Mouse (Mus musculus) liver, adult 2 months (tissue): Measurements from ENCODE around the gene Eps8. TPM values are rescaled to one million over a fixed set of nuclear protein-coding genes. Genes with fewer than 3 reads are reported as not detected.
A peak's percentile ranks its signal among the peaks of the same experiment; 100 is the strongest.

Experiments
- DNase-seq: peaks from one replicate; pipeline ENCODE4 v3.0.0-alpha.2; 2011; ENCODE audit warnings: low read depth, low spot score; ENCODE audit errors: extremely low read depth
- H3K27ac ChIP-seq: fragments of 200-500 bp; replicated peaks from 2 replicates; pipeline ENCODE4 v1.5.1; 2012; ENCODE audit warnings: low read depth, mild to moderate bottlenecking, control low read depth, inconsistent platforms, low read length; ENCODE audit not compliant: insufficient read depth
- H3K27me3 ChIP-seq: fragments of 200-500 bp; 2 replicates; pipeline ENCODE4 v1.6.1; 2012; ENCODE audit warnings: mild to moderate bottlenecking, moderate library complexity, low read length, inconsistent platforms; ENCODE audit not compliant: control insufficient read depth, insufficient read depth
- H3K36me3 ChIP-seq: fragments of 200-500 bp; 2 replicates; pipeline ENCODE4 v1.6.1; 2012; ENCODE audit warnings: low read length, inconsistent platforms; ENCODE audit not compliant: control insufficient read depth, insufficient read depth
- H3K4me1 ChIP-seq: fragments of 200-500 bp; 2 replicates; pipeline ENCODE4 v1.6.1; 2011; ENCODE audit warnings: low read length; ENCODE audit not compliant: control insufficient read depth, insufficient read depth
- H3K4me3 ChIP-seq: fragments of 200-500 bp; 2 replicates; pipeline ENCODE4 v1.5.1; 2011; ENCODE audit warnings: low read depth, mild to moderate bottlenecking, control low read depth, low read length, moderate library complexity; ENCODE audit not compliant: insufficient read depth
- H3K79me2 ChIP-seq: fragments of 200-500 bp; 2 replicates; pipeline ENCODE4 v1.6.1; 2012; ENCODE audit warnings: inconsistent platforms, mild to moderate bottlenecking, low read length, moderate library complexity; ENCODE audit not compliant: control insufficient read depth, insufficient read depth
- H3K9ac ChIP-seq: fragments of 200-500 bp; 2 replicates; pipeline ENCODE4 v1.6.1; 2012; ENCODE audit warnings: low read depth, mild to moderate bottlenecking, control low read depth, inconsistent platforms, low read length
- CTCF ChIP-seq: fragments of 200-500 bp; IDR thresholded peaks from 2 replicates; pipeline ENCODE4 v1.5.1; 2011; ENCODE audit warnings: low read depth, low read length, control low read depth
- POLR2A ChIP-seq: fragments of 200-500 bp; IDR thresholded peaks from 2 replicates; pipeline ENCODE4 v1.6.1; 2011; ENCODE audit warnings: low read length, control low read depth; ENCODE audit not compliant: insufficient read depth; ENCODE audit errors: extremely low read depth
- WGBS: fragments of 180-500 bp; shearing (Covaris S2); methylation state at CpG from one replicate; pipeline ENCODE4 v1.1.7; 2018; 5-methylcytosine and 5-hydroxymethylcytosine counted together
- polyA plus RNA-seq: library from polyadenylated mRNA; depleted of rRNA; stranded (reverse); fragments of >200 nt; gene quantifications from 2 replicates; pipeline ENCODE4 v1.2.3, GENCODE M21; 2012
- total RNA-seq: library from RNA; depleted of rRNA; stranded (reverse); fragments of >200 nt; gene quantifications from 2 replicates; pipeline ENCODE4 v1.2.3, GENCODE M21; 2014

The Eps8 gene
- total and polyA plus RNA-seq, 2 experiments, result 0.89 to 2.2 TPM

DNA sequence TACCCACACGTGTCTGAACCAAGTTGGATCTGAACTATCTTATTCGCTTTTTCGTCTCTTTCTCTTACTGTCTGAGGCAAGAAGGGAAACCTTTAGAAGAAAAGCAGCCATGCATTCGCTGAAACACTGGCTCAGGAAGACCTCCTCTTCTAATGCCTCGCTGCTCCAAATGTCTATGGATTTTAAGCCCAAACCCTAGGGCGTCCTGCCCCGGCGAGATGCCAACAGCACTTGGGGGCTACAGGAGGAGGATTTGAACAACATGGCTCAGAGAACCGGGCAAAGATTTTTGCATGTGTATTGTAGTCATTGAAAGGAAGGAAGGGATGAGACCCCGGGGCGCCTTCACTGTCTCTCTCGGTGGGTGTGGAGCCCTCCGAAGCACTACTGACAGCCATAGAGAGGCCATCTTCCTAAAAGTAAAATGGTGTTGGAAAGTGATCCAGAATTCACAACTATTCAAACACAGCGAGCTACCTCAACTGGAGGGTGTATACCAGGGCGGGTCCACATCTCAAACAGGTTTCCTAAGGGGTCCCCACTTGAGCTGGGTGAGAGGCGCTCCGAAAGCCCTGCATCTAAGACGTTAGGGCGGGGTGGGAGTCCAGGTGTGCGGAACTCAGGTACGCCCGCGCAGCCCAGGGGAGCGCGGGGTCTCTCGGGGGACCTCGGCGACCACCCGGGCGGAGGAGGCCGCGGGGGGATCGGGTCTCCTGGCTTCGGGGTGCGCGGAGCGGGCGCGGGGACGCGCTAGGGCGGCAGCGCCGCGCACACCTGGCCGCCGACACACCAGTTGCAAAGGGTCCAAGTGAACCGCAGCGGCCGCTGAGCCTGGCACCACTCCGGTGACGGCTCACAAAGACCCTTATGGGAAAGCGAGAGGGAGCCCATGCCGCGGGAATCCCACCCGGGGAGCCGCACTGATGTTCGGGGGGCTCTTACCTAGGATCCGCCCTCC is 6.3 kb downstream of the Eps8 start:
- Histone ChIP-seq H3K36me3 (no peaks in the 10 kb centered on the region), H3K27me3 (peaks cover 12% of the 10 kb centered on the region), H3K79me2 (no peaks in the 10 kb centered on the region), H3K4me3 (peak overlapping the region; percentile 69), H3K9ac (peak overlapping the region; percentile 74), H3K27ac (peak overlapping the region; percentile 21; the same call in 1 of the 2 replicates), H3K4me1 (no peaks in the 10 kb centered on the region)
- no peak for TF ChIP-seq POLR2A
- TF ChIP-seq CTCF, result no peak
- no peak for DNase-seq
- 3% methylated on average over 59 of the region's 59 CpGs for WGBS

DNA sequence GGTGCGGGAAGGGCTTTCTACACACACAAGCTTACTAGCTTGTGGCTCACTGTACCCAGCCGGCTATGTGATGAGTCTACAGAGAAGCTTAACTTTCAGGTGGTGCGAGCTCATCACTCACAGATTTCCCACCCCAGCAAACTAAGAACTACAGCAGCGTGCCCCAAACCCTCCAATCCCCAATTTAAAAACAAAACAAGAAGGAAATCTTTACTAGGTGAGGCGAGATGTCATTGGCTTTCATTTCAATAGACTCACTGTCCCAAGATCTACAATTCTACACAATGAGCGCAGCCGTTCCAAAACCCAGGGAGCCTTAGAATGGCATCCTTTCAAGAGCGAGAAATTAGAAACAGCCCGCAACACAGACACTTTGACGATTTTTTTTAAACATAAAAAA is 7.0 kb downstream of the Eps8 start:
- Histone ChIP-seq H3K4me3 (no peak overlapping the region), H3K27me3 (peaks cover 12% of the 10 kb centered on the region), H3K79me2 (no peaks in the 10 kb centered on the region), H3K4me1 (no peaks in the 10 kb centered on the region), H3K27ac (no peak overlapping the region; the same call in 1 of the 2 replicates), H3K36me3 (no peaks in the 10 kb centered on the region), H3K9ac (no peak overlapping the region)
- TF ChIP-seq CTCF, result no peak
- TF ChIP-seq POLR2A, result no peak
- 35% methylated on average over 10 of the region's 10 CpGs for WGBS
- DNase-seq, result no peak

DNA sequence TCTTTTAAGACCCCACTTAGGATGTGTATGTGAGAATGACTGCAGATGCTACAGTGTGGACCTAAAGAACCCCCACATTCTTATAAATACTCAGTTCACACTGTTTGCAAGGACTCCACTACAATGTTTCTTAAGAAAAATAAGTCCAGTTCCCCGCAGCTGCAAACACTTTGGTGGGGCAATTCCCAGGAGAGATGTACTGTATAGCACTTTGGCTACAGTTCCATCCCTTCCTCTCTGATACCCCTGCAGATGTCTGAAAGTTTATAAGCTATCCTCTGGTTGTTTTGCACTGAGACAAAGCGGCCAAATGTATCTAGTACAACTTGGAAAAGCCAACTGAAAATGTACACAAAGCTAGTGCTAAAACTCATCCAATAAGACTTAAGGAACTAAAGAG is 8.0 kb downstream of the Eps8 start:
- TF ChIP-seq POLR2A (no peak), CTCF (no peak)
- H3K27me3 ChIP-seq, result peaks cover 12% of the 10 kb centered on the region
- no peaks in the 10 kb centered on the region for H3K4me1 ChIP-seq
- no peaks in the 10 kb centered on the region for H3K79me2 ChIP-seq
- H3K27ac ChIP-seq, result no peak overlapping the region
- no peak for DNase-seq
- no peak overlapping the region for H3K9ac ChIP-seq
- 73% methylated on average over 2 of the region's 2 CpGs for WGBS
- no peaks in the 10 kb centered on the region for H3K36me3 ChIP-seq
- H3K4me3 ChIP-seq, result no peak overlapping the region

DNA sequence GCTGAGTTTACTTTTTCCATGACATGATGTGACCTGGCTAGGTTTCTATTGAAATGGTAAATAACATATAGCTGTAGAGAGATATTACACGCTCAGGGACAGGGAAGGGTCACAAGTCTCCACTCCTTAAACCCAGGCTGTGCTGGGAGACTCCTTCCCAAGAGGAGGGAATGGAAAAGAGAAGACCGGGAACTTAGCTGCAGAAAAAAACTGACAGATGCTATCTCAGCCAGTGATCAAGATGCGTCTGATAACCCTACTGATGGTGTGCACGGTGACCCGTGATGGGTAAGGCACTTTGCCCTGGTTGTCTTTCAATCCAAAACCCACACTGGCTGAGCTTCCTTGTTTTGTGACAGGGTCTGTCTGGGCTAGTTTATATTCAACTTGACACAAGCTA is 9.8 kb downstream of the Eps8 start:
- Histone ChIP-seq H3K4me1 (no peaks in the 10 kb centered on the region), H3K79me2 (no peaks in the 10 kb centered on the region), H3K27ac (no peak overlapping the region), H3K9ac (no peak overlapping the region), H3K36me3 (no peaks in the 10 kb centered on the region), H3K4me3 (no peak overlapping the region), H3K27me3 (peaks cover 12% of the 10 kb centered on the region)
- no peak for DNase-seq
- 76% methylated on average over 5 of the region's 5 CpGs for WGBS
- TF ChIP-seq POLR2A, result no peak
- TF ChIP-seq CTCF, result no peak

DNA sequence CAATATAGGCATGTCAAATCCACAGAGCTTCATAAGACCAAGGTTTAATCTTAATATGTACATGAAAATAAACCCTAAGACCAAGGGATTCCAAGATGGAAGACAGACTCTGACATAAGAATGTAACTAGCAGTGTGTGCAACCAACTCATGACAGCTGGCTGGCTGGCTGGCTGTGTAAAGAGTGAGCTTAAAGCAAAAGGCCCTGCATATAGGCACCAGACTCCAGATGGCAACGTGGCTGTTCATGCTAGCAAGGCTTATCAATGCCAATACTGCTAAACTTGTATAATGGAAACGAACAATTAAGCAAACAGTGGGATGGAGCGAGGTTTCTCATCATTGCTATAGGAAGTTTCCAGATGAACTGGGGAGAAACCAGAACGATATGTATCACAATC is 10.9 kb downstream of the Eps8 start:
- DNase-seq, result no peak
- no peak for TF ChIP-seq CTCF
- TF ChIP-seq POLR2A, result no peak
- H3K4me1 ChIP-seq, result no peaks in the 10 kb centered on the region
- no peak overlapping the region for H3K27ac ChIP-seq
- H3K4me3 ChIP-seq, result no peak overlapping the region
- H3K27me3 ChIP-seq, result peaks cover 4% of the 10 kb centered on the region
- H3K9ac ChIP-seq, result no peak overlapping the region
- H3K36me3 ChIP-seq, result no peaks in the 10 kb centered on the region
- 77% methylated on average over 4 of the region's 4 CpGs for WGBS
- H3K79me2 ChIP-seq, result no peaks in the 10 kb centered on the region

DNA sequence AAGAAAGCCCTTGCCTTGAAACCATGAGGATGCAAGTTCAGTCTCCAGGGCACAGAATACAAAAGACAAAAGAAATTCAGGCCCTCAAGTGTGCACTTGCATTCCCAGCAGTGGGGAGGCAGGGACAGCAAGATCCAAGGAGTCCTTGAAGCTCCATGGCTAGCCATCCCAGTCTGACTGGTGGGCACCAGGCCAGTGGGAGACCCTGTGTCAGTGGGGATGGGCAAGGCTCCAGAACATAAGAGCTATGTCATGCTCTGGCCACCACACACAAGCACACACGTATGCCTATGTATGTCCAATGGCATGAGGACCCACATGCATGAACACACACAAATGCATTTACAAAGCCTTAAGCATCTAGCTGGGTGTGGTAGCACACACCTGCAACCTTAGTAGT is 13.0 kb downstream of the Eps8 start:
- Histone ChIP-seq H3K79me2 (no peaks in the 10 kb centered on the region), H3K27ac (no peak overlapping the region), H3K4me3 (no peak overlapping the region), H3K4me1 (no peaks in the 10 kb centered on the region), H3K9ac (no peak overlapping the region), H3K27me3 (no peaks in the 10 kb centered on the region; the same call in 1 of the 2 replicates), H3K36me3 (no peaks in the 10 kb centered on the region)
- WGBS, result 91% methylated on average over 1 of the region's 1 CpGs
- DNase-seq, result no peak
- no peak for TF ChIP-seq CTCF
- no peak for TF ChIP-seq POLR2A
